In genomic region chr6:125232045-125232437, GRCm38 (mm10) we compare ENCODE assay signal across 7 mouse cellular contexts. TPM values are rescaled to one million over a fixed set of nuclear protein-coding genes. Genes with fewer than 3 reads are reported as not detected.
DNase-seq lines count a peak whose midpoint lies in the region; ATAC-seq lines count a peak whose summit lies in the region.

No protein-coding gene starts in this region.

- peak; percentile 42; the same call in 1 of the 2 replicates for ATAC-seq in forebrain, embryonic 12.5 days (ENCODE audit: low FRiP score)
- ATAC-seq in liver, embryonic 13.5 days (ENCODE audit: low read depth): peak; percentile 22

- peaks cover 20% of the 10 kb centered on the region for H3K4me1 ChIP-seq in forebrain, embryonic 12.5 days
- peaks cover 36% of the 10 kb centered on the region for H3K4me1 ChIP-seq in liver, embryonic 13.5 days (replicated peaks)

- peak overlapping the region; percentile 61; the same call in 1 of the 2 replicates for H3K9ac ChIP-seq in forebrain, embryonic 12.5 days
- peak overlapping the region; percentile 87 for H3K9ac ChIP-seq in liver, embryonic 13.5 days

- H3K4me2 ChIP-seq in forebrain, embryonic 12.5 days: peak overlapping the region; percentile 79
- H3K4me2 ChIP-seq in liver, embryonic 13.5 days: peak overlapping the region; percentile 92

- no peaks in the 10 kb centered on the region for H3K27me3 ChIP-seq in forebrain, embryonic 12.5 days
- no peaks in the 10 kb centered on the region for H3K27me3 ChIP-seq in liver, embryonic 13.5 days
- no peaks in the 10 kb centered on the region for H3K27me3 ChIP-seq in splenic B cell, adult 2 months (ENCODE audit: control insufficient read depth, insufficient read depth, low read length, poor library complexity, severe bottlenecking)

- H3K4me3 ChIP-seq in forebrain, embryonic 12.5 days (replicated peaks): peak overlapping the region; percentile 41
- H3K4me3 ChIP-seq in liver, embryonic 13.5 days (replicated peaks): peak overlapping the region; percentile 76

- WGBS in forebrain, embryonic 12.5 days: 53% methylated on average over 4 of the region's 4 CpGs
- WGBS in liver, embryonic 13.5 days (ENCODE audit: insufficient replicate concordance): 28% methylated on average over 4 of the region's 4 CpGs

- no peaks in the 10 kb centered on the region for H3K9me3 ChIP-seq in forebrain, embryonic 12.5 days
- H3K9me3 ChIP-seq in liver, embryonic 13.5 days (replicated peaks): no peaks in the 10 kb centered on the region

- no peaks in the 10 kb centered on the region for H3K36me3 ChIP-seq in forebrain, embryonic 12.5 days (replicated peaks)
- no peaks in the 10 kb centered on the region for H3K36me3 ChIP-seq in liver, embryonic 13.5 days
- H3K36me3 ChIP-seq in splenic B cell, adult 2 months (ENCODE audit: control insufficient read depth, insufficient read depth, low read length, poor library complexity, severe bottlenecking): peaks cover 9% of the 10 kb centered on the region

- DNase-seq in 3134 (ENCODE audit: extremely low read depth, insufficient read length, low spot score): peak; percentile 33
- peak; percentile 59 for DNase-seq in 416B (ENCODE audit: low read depth)
- no peak for DNase-seq in liver, embryonic 13.5 days
- peak; percentile 18 for DNase-seq in splenic B cell, adult 2 months (ENCODE audit: low read depth, low spot score)
- DNase-seq in frontal cortex, adult 2 months (ENCODE audit: extremely low spot score in 1 of 2, low spot score in 1 of 2): no peak
- DNase-seq in spleen, postnatal 4 days (ENCODE audit: low spot score in 2 of 2): no peak

- no peak overlapping the region for H3K27ac ChIP-seq in forebrain, embryonic 12.5 days
- peak overlapping the region; percentile 90 for H3K27ac ChIP-seq in liver, embryonic 13.5 days

RNA-seq across cellular contexts. Expression of gene Tapbpl, which starts 0.4 kb away (rescaled TPM):
- 1.5 and 2.1 TPM in 2 replicates for polyA plus RNA-seq in forebrain, embryonic 12.5 days (2016; fragmentation: Nextera tagmentation; extraction: Ambion mirVana)
- polyA plus RNA-seq in liver, embryonic 13.5 days (2015; fragmentation: Nextera tagmentation; extraction: Ambion mirVana): 5.2 TPM in 2 replicates
- 6.4 and 7.1 TPM in 2 replicates for polyA plus RNA-seq in frontal cortex, adult 2 months (2012; rRNA removed)

RNA-seq across cellular contexts. Expression of gene Cd27, which starts 4.8 kb away (rescaled TPM):
- 1.6 and 1.8 TPM in 2 replicates for polyA plus RNA-seq in forebrain, embryonic 12.5 days (2016; fragmentation: Nextera tagmentation; extraction: Ambion mirVana)
- polyA plus RNA-seq in liver, embryonic 13.5 days (2015; fragmentation: Nextera tagmentation; extraction: Ambion mirVana): 1.6 and 2.1 TPM in 2 replicates
- 0.14 TPM in 1 of 2 replicates, not detected in the other for polyA plus RNA-seq in frontal cortex, adult 2 months (2012; rRNA removed)

RNA-seq across cellular contexts. Expression of gene Vamp1, which starts 16.7 kb away (rescaled TPM):
- polyA plus RNA-seq in forebrain, embryonic 12.5 days (2016; fragmentation: Nextera tagmentation; extraction: Ambion mirVana): 5.5 and 6.0 TPM in 2 replicates
- 1.6 and 2.1 TPM in 2 replicates for polyA plus RNA-seq in liver, embryonic 13.5 days (2015; fragmentation: Nextera tagmentation; extraction: Ambion mirVana)
- 81.5 and 103 TPM in 2 replicates for polyA plus RNA-seq in frontal cortex, adult 2 months (2012; rRNA removed)

RNA-seq across cellular contexts. Expression of gene Mrpl51, which starts 40.4 kb away (rescaled TPM):
- 192 and 193 TPM in 2 replicates for polyA plus RNA-seq in forebrain, embryonic 12.5 days (2016; fragmentation: Nextera tagmentation; extraction: Ambion mirVana)
- 217 and 225 TPM in 2 replicates for polyA plus RNA-seq in liver, embryonic 13.5 days (2015; fragmentation: Nextera tagmentation; extraction: Ambion mirVana)
- polyA plus RNA-seq in frontal cortex, adult 2 months (2012; rRNA removed): 46.7 and 48.7 TPM in 2 replicates

RNA-seq across cellular contexts. Expression of gene Ncapd2, which starts 40.5 kb away (rescaled TPM):
- polyA plus RNA-seq in forebrain, embryonic 12.5 days (2016; fragmentation: Nextera tagmentation; extraction: Ambion mirVana): 221 and 246 TPM in 2 replicates
- polyA plus RNA-seq in liver, embryonic 13.5 days (2015; fragmentation: Nextera tagmentation; extraction: Ambion mirVana): 94.5 and 101 TPM in 2 replicates
- polyA plus RNA-seq in frontal cortex, adult 2 months (2012; rRNA removed): 51.7 and 53.6 TPM in 2 replicates

Comparison
In these comparisons a context has a peak if more than half of its experiments do, and no peak if none do; other contexts are left out.
1. DNase-seq: peak in 3134 (single experiment), 416B (single experiment) and splenic B cell, adult 2 months (single experiment); none in liver, embryonic 13.5 days (single experiment), frontal cortex, adult 2 months (0 of 2) and spleen, postnatal 4 days (0 of 2).
2. RNA of gene Vamp1, which starts 16.7 kb away (polyA plus RNA-seq): 81.5 to 103 TPM in frontal cortex, adult 2 months; 5.5 to 6.0 TPM in forebrain, embryonic 12.5 days and 1.6 to 2.1 TPM in liver, embryonic 13.5 days; every median in the first group is over 10 times any median in the second.